Mouse (Mus musculus): ENCODE measurements around the gene Iqsec2. TPM values are rescaled to one million over a fixed set of nuclear protein-coding genes. Genes with fewer than 3 reads are reported as not detected.
A peak's percentile ranks its signal among the peaks of the same experiment; 100 is the strongest.

The Iqsec2 gene
- polyA plus RNA-seq, 1 experiment, result 27.4 TPM

DNA sequence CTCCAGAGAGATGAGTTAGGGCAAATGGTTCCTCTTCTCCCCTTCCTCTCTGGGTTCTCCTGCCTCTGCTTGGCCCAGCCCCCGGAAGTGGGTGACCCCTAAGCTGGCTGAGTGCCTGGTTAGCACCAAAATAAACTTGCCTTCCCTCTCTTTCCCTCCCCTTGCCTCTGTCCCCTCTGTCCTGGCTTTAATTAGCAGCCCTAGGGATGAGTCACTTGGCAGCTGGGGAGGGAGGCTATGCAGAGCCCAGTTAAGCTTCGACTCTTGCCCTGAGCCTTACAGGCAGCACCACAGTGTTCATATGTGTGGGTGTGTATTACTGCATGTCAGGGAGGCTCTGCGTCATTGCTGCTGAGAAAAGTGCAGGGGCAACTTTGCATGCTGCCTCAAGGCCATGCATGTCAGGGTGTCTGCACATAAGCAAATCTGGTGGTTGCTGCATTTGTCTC is 28.4 kb downstream of the Iqsec2 start:
- WGBS, result 33% methylated on average over 3 of the region's 3 CpGs
- H3K4me1 ChIP-seq (ENCODE audit: control insufficient read depth, insufficient read depth, low read length), result peaks cover 19% of the 10 kb centered on the region
- no peak overlapping the region for H3K4me3 ChIP-seq (replicated peaks; ENCODE audit: extremely low read depth, low read depth, low read length)
- DNase-seq, result no peak
- TF ChIP-seq POLR2A (IDR thresholded peaks at IDR 0.05; ENCODE audit: borderline replicate concordance, extremely low read depth, low read depth, low read length) (no peak), CTCF (IDR thresholded peaks at IDR 0.05; ENCODE audit: insufficient read depth, low read length) (no peak)

- no peak for DNase-seq
- H3K4me1 ChIP-seq (ENCODE audit: control insufficient read depth, insufficient read depth, low read length), result peaks cover 15% of the 10 kb centered on the region
- no peak overlapping the region for H3K4me3 ChIP-seq (replicated peaks; ENCODE audit: extremely low read depth, low read depth, low read length)
- TF ChIP-seq POLR2A (IDR thresholded peaks at IDR 0.05; ENCODE audit: borderline replicate concordance, extremely low read depth, low read depth, low read length), result no peak
- peak; percentile 42; the same call in 1 of the 2 replicates for TF ChIP-seq CTCF (IDR thresholded peaks at IDR 0.05; ENCODE audit: insufficient read depth, low read length)
- 34% methylated on average over 3 of the region's 3 CpGs for WGBS
Measured at GRCm38 (mm10) chrX:152175284-152175683, 31.2 kb downstream of the Iqsec2 start.

DNA sequence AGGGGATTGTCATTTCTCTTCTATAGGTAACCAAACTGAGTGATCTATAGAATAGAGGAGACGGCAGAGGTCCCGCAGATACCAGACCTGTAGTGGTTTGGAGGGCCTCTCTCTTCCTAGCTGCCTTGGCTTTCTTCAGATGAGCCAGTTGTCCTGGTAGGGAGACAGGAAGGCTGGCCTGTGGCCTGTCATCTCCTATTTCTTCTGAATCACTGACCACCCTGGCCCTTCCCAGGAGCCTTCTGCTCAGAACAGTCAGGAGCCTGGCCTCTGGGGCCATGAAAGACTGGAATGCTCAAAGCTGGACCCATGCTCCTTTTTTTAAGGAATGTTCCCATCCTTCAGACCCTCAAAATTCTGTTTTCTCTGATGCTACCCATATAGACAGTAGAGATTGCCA is 33.8 kb downstream of the Iqsec2 start:
- WGBS, result 92% methylated on average over 2 of the region's 2 CpGs
- DNase-seq, result no peak
- Histone ChIP-seq H3K4me1 (ENCODE audit: control insufficient read depth, insufficient read depth, low read length) (peaks cover 4% of the 10 kb centered on the region), H3K4me3 (replicated peaks; ENCODE audit: extremely low read depth, low read depth, low read length) (no peak overlapping the region)
- TF ChIP-seq CTCF (IDR thresholded peaks at IDR 0.05; ENCODE audit: insufficient read depth, low read length) (no peak), POLR2A (IDR thresholded peaks at IDR 0.05; ENCODE audit: borderline replicate concordance, extremely low read depth, low read depth, low read length) (no peak)

DNA sequence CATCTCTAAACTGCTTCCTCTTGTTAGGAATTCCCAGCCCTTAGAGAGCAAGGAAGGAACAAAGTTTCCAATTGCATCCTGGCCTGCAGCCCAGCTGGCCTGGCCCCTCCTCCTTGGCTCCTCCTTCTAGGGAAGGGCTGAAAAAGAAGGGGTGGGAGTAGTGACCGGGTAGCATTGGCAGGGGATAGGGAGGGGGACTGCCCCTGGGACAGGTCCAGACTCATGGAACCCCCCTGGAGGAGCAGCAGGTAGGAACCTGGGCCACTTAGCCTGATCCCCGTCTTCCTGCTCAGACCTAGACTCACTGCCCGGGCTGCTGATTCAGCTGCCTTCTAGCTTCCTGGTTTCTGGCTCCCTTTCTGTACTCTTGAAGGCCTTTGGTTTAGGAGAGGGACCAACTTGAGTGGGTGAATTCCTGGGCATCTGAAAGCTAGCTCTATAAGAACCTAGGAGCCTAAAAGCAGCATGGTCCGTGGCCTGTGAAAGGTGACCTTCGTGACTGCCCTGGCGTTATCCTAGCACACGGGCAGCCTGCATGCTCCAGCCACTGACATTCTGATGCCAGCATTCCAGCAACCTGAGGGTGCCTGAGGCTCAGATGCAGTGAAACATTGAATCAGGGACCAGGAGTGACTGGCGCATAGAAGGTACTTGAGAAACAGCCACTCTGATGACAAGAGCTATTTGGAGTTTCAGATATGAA is 34.9 kb downstream of the Iqsec2 start:
- Histone ChIP-seq H3K4me1 (ENCODE audit: control insufficient read depth, insufficient read depth, low read length) (peaks cover 3% of the 10 kb centered on the region), H3K4me3 (replicated peaks; ENCODE audit: extremely low read depth, low read depth, low read length) (peak overlapping the region; percentile 77)
- 47% methylated on average over 8 of the region's 8 CpGs for WGBS
- DNase-seq, result peak; percentile 64
- TF ChIP-seq POLR2A (IDR thresholded peaks at IDR 0.05; ENCODE audit: borderline replicate concordance, extremely low read depth, low read depth, low read length) (no peak), CTCF (IDR thresholded peaks at IDR 0.05; ENCODE audit: insufficient read depth, low read length) (no peak)

DNA sequence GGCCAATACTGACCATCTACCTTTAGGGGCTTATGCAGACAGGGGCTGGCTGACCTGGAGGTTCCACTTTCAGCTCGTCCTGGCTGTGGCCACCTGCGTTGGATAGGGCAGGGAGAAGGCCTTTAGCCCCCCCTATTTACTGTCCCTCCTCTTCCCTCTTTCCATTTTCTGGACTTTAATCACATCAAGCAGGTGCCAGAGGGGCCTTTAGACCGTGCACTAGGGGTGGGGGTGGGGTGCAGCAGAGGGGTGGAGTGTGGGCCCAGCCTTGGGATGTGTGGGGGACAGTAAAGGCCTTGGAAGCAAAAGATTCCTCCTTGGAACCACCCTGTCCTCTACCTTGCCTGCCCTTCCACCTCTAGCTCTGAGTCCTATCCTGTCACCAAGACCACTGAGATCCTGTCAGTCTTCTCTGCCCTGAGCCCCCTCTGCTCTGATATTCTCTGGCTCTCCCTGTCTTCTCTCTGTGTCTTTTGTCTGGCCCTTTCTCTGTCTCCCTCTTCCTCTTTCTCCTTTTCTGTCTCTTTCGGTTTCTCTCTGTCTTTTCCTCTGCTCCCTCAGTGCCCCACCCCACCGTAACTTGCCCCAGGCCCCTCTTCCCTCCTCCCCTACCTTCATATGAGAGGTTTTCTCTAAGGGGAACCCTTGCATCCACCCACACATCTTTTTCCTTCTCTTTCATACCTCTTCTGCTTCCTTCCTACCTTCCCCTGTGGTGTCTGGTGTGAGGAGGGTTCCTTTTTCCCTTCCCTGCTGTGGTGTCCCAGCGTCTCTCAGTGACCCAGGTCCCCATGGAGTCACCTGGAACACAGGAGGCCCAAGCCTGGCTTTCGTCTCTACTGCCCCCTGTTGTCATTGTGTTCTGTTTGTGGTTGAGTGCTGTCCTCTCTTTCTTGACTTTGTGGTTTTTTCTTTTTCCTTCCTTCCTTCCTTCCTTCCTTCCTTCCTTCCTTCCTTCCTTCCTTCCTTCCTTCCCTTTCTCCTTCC is 35.9 kb downstream of the Iqsec2 start:
- WGBS, result 64% methylated on average over 7 of the region's 7 CpGs
- Histone ChIP-seq H3K4me3 (replicated peaks; ENCODE audit: extremely low read depth, low read depth, low read length) (no peak overlapping the region), H3K4me1 (ENCODE audit: control insufficient read depth, insufficient read depth, low read length) (peaks cover 3% of the 10 kb centered on the region)
- TF ChIP-seq CTCF (IDR thresholded peaks at IDR 0.05; ENCODE audit: insufficient read depth, low read length), result no peak
- no peak for TF ChIP-seq POLR2A (IDR thresholded peaks at IDR 0.05; ENCODE audit: borderline replicate concordance, extremely low read depth, low read depth, low read length)
- no peak for DNase-seq

GRCm38 (mm10) chrX:152187151-152187550 is 43.1 kb downstream of the Iqsec2 start:
- TF ChIP-seq CTCF (IDR thresholded peaks at IDR 0.05; ENCODE audit: insufficient read depth, low read length) (no peak), POLR2A (IDR thresholded peaks at IDR 0.05; ENCODE audit: borderline replicate concordance, extremely low read depth, low read depth, low read length) (no peak)
- Histone ChIP-seq H3K4me3 (replicated peaks; ENCODE audit: extremely low read depth, low read depth, low read length) (no peak overlapping the region), H3K4me1 (ENCODE audit: control insufficient read depth, insufficient read depth, low read length) (no peaks in the 10 kb centered on the region)
- no peak for DNase-seq

- Histone ChIP-seq H3K4me3 (replicated peaks; ENCODE audit: extremely low read depth, low read depth, low read length) (no peak overlapping the region), H3K4me1 (ENCODE audit: control insufficient read depth, insufficient read depth, low read length) (no peaks in the 10 kb centered on the region)
- DNase-seq, result no peak
- whole genome bisulfite sequencing, result 77% methylated on average over 1 of the region's 1 CpGs
- no peak for TF ChIP-seq POLR2A (IDR thresholded peaks at IDR 0.05; ENCODE audit: borderline replicate concordance, extremely low read depth, low read depth, low read length)
- TF ChIP-seq CTCF (IDR thresholded peaks at IDR 0.05; ENCODE audit: insufficient read depth, low read length), result no peak
Measured at GRCm38 (mm10) chrX:152191266-152191665, 47.2 kb downstream of the Iqsec2 start.

DNA sequence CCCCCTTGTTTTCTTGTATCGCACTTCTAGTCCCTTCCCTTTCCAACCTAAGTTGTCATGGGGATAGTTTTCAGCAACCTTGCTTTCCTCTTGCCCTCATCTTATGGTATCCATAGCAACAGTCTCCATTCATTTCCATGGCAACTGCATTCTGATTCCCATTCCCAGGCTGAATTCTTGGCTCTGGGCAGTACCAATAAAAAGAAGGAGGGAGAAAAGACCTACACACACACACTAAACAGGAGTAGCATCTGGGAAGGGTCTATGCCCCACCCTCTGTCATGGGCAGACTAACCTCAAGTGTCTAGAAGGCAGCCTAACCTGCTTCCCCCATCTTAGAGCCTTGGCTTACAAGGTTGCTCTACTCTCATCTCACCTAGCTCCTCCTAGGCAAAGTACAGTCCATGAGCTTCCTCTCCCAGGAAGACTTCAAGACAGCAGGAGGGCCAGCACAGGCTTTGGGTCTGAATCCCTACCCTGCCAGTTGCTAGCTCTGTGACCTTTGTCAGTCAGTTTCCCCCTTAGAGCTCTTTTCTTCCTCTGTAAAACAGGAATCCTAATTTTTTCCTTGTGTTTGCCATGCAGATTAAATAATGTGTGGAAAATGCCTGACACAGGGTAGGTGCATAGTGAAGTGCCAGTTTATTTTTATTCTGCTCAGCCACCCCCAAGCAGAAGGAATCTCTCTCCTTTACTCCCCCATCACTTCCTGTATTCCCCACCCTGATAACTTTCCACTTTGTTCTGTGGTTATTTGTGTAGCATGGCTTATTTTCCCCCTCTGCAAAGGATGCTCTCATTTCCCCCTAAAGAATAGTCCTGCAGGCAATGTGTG is 54.0 kb downstream of the Iqsec2 start:
- Histone ChIP-seq H3K4me3 (replicated peaks; ENCODE audit: extremely low read depth, low read depth, low read length) (no peak overlapping the region), H3K4me1 (ENCODE audit: control insufficient read depth, insufficient read depth, low read length) (no peaks in the 10 kb centered on the region; the same call in none of the 2 replicates)
- DNase-seq, result no peak
- 89% methylated on average over 1 of the region's 1 CpGs for WGBS
- TF ChIP-seq POLR2A (IDR thresholded peaks at IDR 0.05; ENCODE audit: borderline replicate concordance, extremely low read depth, low read depth, low read length) (no peak), CTCF (IDR thresholded peaks at IDR 0.05; ENCODE audit: insufficient read depth, low read length) (no peak)

Measured in lung, adult 2 months (tissue).